Mouse (Mus musculus): ENCODE measurements around the gene Rdh8.
A peak's percentile ranks its signal among the peaks of the same experiment; 100 is the strongest.
"Not testable (repeated sequence)": the region's sequence is repeated elsewhere in the genome, so short reads cannot be mapped to it uniquely, and the experiment has no call there.

The Rdh8 gene

DNA sequence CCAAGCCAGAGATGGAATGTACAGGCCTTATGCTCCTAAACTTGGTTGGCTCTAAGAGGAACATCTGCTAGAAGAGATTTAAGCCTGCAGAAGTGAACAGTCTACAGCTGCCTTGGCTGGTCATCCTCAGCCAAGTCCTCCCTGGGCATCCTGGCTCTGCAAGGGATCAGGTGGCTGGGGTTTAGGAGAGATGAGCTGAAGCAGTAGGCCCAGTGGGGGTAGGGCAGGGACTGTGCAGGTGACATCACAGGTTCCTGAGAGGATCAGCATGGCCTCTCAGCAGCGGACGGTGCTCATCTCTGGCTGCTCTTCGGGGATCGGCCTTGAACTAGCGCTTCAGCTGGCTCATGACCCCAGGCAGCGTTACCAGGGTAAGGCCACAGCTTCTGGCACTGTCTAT is at the start of gene Rdh8:
Gene Rdh8 (plus strand): TSS at position 268 of the 400 bp plus-strand sequence.
- DNase-seq (ENCODE audit: low read depth), result no peak

DNA sequence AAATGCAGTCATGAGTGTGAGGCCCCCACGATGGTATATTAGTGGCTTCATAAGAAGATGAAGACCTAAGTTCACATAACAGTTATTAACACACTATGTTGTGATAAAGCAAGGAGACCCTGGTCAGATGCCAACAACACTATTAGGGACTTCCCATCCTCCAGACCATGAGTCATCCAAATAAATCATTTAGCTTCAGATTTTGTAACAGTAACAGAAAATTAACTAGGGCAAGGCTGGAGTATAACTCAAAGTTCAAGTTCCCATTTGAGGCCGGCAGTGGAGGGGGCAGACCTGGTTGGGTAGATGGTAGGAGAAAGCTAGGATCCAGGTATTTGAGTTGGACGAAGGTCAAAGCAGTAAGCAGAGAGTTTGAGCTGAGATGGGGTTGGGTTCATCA is 37.0 kb upstream of the Rdh8 start:
- DNase-seq (ENCODE audit: low read depth), result no peak

DNA sequence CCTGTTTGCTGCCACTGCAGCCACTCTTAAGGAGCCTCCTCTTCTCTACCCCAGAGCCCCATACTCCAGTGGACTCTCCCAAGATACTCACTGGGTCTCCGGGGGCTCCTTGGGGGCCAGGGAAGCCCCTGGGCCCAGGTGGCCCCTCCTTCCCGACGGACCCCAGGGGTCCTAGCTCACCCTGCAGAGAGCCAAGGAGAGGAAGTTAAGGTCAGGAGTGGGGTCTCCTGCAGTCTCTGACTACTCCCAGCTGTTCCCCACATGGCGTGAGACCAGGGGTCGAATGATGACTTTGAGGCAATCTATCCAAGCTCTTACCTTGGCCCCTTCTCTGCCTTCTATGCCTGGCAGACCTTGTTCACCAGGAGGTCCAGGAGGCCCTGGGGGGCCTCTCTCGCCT is 33.2 kb upstream of the Rdh8 start:
- no peak for DNase-seq (ENCODE audit: low read depth)

- DNase-seq (ENCODE audit: low read depth), result no peak
Measured at GRCm38 (mm10) chr9:20787992-20788391, 30.3 kb upstream of the Rdh8 start.

- no peak for DNase-seq (ENCODE audit: low read depth)
Measured at GRCm38 (mm10) chr9:20789651-20790050, 28.7 kb upstream of the Rdh8 start.

DNA sequence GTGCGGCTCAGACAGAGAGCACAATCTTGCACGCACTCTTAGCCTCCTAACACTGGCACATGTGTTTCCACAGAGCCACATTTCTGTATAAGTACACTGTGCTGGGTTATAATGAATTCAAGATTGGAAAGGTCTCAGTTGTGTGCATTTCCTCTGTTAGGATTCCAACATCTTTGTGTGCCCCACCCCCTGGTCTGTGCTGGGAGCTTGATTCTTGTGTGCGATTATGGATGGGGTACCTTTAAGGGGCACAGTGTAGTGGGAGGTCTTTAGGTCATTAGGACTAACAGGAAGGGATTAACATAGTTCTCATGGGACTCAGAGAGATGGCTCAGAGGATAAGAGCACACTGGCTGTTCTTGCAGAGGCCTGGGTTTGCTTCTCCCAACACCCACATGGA is 28.0 kb upstream of the Rdh8 start:
- DNase-seq (ENCODE audit: low read depth), result no peak

GRCm38 (mm10) chr9:20794108-20794806 is 24.0 kb upstream of the Rdh8 start:
- DNase-seq (ENCODE audit: low read depth), result no peak

DNA sequence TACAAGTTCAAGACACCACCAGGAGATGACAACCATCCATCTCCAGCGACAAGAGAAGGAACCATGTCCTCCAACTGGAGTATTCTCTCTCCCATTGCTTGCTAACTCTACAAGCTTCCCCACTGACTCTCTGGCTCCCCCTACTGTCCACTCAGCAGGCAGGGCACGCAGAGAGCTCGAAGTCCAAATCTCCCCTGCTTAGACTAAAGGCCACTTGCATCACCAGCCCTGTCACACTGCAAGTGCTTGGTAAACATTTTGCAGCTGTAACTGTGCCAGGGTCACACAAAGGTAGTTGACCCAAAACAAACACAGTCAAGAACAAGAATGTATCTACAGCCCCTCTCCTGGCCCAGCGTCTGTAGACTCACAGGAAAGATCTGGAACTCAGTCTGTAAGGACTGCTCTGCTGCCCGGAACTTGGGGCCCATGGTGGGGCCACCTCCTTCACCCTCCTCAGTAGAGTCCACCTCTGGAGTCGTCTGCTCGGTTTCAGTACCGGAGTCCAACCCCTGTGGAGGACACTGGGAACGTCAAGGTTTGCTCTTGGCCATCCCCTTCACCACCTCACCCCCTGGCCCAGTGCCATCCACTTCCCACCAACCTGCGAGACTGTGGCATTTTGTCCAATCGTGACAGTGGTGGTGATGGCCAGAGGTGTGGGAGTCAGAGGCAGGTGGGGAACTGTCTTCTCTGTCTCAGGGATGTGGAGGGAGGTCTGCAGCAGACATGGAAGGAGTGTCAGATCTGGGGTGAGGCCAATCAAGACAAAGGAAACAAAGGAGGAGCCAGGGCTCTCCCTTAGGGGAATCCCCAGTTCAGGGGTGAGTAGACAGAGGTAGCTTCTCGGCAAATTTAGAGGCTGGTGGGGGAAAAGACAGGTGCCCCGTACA is 13.8 kb upstream of the Rdh8 start:
- DNase-seq (ENCODE audit: low read depth), result peak; percentile 63

- no peak for DNase-seq (ENCODE audit: low read depth)
Measured at GRCm38 (mm10) chr9:20805159-20805495, 13.2 kb upstream of the Rdh8 start.

- no peak for DNase-seq (ENCODE audit: low read depth)
Measured at GRCm38 (mm10) chr9:20805706-20806105, 12.6 kb upstream of the Rdh8 start.

- DNase-seq (ENCODE audit: low read depth), result no peak
Measured at GRCm38 (mm10) chr9:20810271-20810670, 8.0 kb upstream of the Rdh8 start.

GRCm38 (mm10) chr9:20810773-20811172 is 7.5 kb upstream of the Rdh8 start:
- no peak for DNase-seq (ENCODE audit: low read depth)

DNA sequence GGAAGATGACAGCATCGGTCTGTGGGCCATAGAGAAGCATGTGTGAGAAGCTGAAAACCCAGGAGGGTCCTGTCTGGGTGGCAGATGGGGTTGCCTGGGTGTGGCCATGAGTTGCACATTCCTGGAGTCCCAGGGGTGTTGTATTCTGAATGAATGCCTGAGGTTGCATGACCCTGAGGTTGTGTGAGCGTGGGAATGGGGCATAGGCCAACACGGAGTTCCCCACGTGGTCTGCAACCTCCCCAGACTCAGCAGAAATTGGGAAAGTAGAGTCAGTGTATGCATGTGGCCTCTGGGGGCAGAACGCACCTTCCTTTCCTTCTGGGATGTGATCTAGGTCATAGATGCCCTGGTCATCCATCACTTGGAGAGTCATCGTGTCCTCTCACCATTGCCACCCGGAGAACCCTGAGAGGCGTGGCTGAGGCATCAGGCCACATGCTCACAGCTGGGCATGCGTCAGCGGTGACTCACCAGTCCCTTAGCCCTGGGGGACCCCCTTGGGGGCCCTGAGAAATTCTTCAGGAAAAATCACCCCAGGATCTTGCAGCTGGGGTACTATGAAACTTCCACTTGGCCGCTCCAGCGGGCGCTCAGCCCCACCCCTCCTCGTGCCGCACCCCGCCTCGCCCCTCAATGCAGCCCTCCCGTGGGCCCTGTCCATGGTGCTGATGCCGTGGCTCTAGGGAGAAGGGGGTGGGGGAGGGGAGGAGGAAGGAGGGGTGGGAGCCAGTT is 5.6 kb upstream of the Rdh8 start:
- no peak for DNase-seq (ENCODE audit: low read depth)

DNA sequence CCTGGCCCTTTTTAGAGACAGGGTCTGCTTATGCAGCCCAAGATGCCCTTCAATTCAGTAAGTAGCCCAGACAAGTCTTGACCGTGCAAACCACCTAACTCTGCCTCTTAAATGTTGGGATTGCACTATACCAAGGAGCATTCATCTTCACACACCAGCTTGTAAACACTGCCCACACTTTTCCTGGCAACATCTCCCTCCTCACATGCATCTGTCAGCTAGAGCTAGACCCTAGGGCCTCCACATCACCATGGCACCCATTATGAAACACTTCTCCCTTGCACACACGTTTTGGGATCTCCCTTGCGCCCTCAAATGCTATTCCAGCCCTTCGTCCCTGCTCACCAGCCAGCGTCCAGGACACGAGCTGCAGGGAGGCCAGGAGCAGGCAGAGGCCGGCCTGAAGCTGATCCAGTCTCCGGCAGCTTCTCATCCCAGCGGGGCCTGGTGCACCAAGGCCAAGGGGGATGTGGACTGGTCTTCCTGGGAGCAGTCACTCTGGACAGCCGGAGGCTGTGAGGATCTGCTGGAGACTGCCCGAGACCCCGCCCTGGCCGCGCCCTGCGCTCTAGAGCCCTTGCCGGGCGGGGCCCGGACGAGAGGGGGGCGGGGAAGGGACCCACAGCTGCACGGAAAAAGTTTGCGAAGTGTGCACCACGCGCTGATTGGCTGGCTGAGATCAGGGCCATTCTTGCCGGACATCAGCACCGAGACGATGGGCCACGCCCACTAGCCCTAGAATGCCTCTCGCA is 3.6 kb upstream of the Rdh8 start, which contains the start of gene Col5a3:
Gene Col5a3 (minus strand): TSS at position 547 of the 752 bp plus-strand sequence.
- no peak for DNase-seq (ENCODE audit: low read depth)

DNA sequence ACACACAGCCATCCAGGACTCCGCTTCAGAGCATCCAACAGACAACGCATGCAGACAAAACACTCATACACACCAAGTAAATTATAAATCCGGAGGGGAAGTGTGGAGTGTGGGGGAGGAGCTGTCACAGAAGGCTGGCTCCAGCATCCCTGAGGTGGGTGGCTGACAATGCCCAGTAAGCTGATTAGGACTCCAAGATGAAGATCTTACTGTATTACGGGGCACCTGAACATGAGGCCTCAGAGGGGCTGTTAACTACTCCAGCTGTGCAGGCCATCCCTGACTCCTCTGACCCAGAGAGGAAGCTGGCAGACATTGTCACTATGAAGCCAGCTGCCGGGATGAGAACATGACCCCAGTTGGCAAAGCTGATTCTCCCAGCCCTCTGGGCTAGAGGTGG is 1.7 kb downstream of the Rdh8 start:
- DNase-seq (ENCODE audit: low read depth), result no peak

- DNase-seq (ENCODE audit: low read depth), result no peak
Measured at GRCm38 (mm10) chr9:20822821-20823220, 4.5 kb downstream of the Rdh8 start.

- DNase-seq (ENCODE audit: low read depth), result no peak
Measured at GRCm38 (mm10) chr9:20825781-20826180, 7.5 kb downstream of the Rdh8 start.

DNA sequence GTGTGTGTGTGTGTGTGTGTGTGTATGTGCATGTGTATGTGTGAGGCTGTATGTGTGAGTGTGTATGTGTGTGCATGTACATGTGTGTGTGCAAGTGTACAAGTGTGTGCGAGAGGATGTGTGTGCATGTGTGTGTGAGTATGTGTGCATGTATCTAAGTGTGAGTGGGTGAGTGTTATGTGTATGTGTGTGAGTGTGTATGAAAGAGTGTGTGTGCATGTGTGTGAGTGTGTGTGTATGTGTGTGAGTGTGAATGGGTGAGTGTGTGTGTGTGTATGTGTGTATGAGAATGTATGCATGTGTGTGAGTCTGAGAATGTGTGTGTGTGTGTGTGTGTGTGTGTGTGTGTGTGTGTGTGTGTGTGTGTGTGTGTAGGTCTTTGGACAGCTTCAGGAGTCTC is 9.8 kb downstream of the Rdh8 start:
- DNase-seq (ENCODE audit: low read depth), result no peak

DNA sequence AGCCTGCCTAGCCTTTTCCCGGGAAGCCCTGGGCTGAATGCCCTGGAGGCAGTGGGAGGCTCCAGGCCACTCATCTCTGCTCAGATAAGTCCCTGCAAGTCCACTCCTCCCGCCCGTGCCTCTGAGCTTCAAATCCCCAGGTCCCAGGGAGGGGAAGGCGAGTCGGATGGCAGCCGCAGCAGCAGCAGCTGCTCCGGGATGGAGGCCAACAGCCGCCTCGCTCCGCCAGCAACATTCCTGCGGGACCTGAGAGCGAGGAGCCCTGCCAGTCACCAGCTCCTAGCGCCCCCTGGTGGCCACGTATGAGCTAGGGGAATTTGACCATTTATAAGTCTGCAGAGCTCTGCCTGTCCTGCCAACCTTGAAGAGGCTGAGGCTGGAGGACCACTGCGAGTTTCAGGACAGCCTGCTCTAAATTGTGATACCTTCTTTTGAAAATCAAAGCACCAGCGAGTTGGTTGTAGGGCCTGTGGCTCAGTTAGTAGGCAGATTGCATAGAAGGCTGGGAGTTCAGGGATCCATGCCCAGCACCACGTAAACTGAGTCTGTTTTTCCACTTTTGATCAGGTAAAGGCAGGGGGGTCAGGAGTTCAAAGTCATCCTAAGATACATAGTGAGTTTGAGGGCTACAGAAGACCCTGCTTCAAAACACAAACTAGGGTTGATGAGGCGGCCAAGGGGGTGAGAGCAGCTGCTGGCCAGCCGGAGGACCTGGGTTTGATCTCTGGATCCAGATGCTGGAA is 12.8 kb downstream of the Rdh8 start:
- DNase-seq (ENCODE audit: low read depth), result peak; percentile 42

- no peak for DNase-seq (ENCODE audit: low read depth)
Measured at GRCm38 (mm10) chr9:20834881-20835280, 16.6 kb downstream of the Rdh8 start.

GRCm38 (mm10) chr9:20835431-20835954 is 17.2 kb downstream of the Rdh8 start:
- DNase-seq (ENCODE audit: low read depth), result not testable (repeated sequence)
